Mouse (Mus musculus) liver, adult (tissue): ENCODE measurements around the gene Farp1.

Source experiments
- GATA4 ChIP-seq: IDR thresholded peaks from 2 replicates; pipeline ENCODE4 v1.6.1; 2014; ENCODE audit warnings: mild to moderate bottlenecking, low read length; ENCODE audit not compliant: insufficient replicate concordance

Farp1 gene

GRCm38 (mm10) chr14:121205459-121205858 is 170.5 kb downstream of the Farp1 start:
- TF ChIP-seq GATA4, result no peak

GRCm38 (mm10) chr14:121207441-121208158 is 172.6 kb downstream of the Farp1 start:
- TF ChIP-seq GATA4, result 0 out of 2 replicates have a peak, but pooled peaks have one; percentile 26

GRCm38 (mm10) chr14:121208159-121208515 is 173.1 kb downstream of the Farp1 start:
- TF ChIP-seq GATA4, result no peak

GRCm38 (mm10) chr14:121210318-121210717 is 175.3 kb downstream of the Farp1 start:
- TF ChIP-seq GATA4, result no peak

GRCm38 (mm10) chr14:121213650-121214049 is 178.7 kb downstream of the Farp1 start:
- no peak for TF ChIP-seq GATA4

GRCm38 (mm10) chr14:121214636-121215257 is 179.7 kb downstream of the Farp1 start:
- TF ChIP-seq GATA4, result no peak

- TF ChIP-seq GATA4, result no peak
Observed at GRCm38 (mm10) chr14:121215817-121216216, 180.8 kb downstream of the Farp1 start.

GRCm38 (mm10) chr14:121216672-121217071 is 181.7 kb downstream of the Farp1 start:
- TF ChIP-seq GATA4, result no peak

GRCm38 (mm10) chr14:121218620-121219019 is 183.6 kb downstream of the Farp1 start:
- TF ChIP-seq GATA4, result no peak

- TF ChIP-seq GATA4, result no peak
Observed at GRCm38 (mm10) chr14:121219226-121220039, 184.4 kb downstream of the Farp1 start.

GRCm38 (mm10) chr14:121220040-121220322 is 185.0 kb downstream of the Farp1 start:
- TF ChIP-seq GATA4, result no peak

- no peak for TF ChIP-seq GATA4
Observed at GRCm38 (mm10) chr14:121220723-121221122, 185.7 kb downstream of the Farp1 start.

- no peak for TF ChIP-seq GATA4
Observed at GRCm38 (mm10) chr14:121225804-121226203, 190.8 kb downstream of the Farp1 start.

- no peak for TF ChIP-seq GATA4
Observed at GRCm38 (mm10) chr14:121229036-121229773, 194.2 kb downstream of the Farp1 start.

- no peak for TF ChIP-seq GATA4
Observed at GRCm38 (mm10) chr14:121231232-121231631, 196.2 kb downstream of the Farp1 start.

GRCm38 (mm10) chr14:121234741-121235307 is 199.8 kb downstream of the Farp1 start:
- TF ChIP-seq GATA4, result no peak

- no peak for TF ChIP-seq GATA4
Observed at GRCm38 (mm10) chr14:121236736-121237135, 201.7 kb downstream of the Farp1 start.
